Mouse (Mus musculus): Measurements from ENCODE around the gene Abca7.

Abca7 gene

DNA sequence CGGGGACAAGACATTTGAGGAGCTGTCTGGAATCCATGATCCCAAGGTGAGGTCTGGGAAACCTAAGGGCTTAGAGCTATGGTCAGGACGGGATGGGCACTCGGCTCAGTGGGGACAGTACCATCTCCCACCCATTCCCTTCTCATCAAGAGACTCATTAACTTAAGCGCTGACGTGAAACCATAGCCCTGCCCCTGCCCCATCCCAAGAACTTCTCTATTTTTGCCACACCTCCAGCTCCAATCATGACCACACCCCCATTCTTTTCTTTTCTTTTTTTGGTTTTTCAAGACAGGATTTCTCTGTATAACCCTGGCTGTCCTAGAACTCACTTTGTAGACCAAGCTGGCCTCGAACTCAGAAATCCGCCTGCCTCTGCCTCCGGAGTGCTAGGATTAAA is 21.6 kb upstream of the Abca7 start:
- DNase-seq (ENCODE audit: low spot score in 2 of 2), result no peak

DNA sequence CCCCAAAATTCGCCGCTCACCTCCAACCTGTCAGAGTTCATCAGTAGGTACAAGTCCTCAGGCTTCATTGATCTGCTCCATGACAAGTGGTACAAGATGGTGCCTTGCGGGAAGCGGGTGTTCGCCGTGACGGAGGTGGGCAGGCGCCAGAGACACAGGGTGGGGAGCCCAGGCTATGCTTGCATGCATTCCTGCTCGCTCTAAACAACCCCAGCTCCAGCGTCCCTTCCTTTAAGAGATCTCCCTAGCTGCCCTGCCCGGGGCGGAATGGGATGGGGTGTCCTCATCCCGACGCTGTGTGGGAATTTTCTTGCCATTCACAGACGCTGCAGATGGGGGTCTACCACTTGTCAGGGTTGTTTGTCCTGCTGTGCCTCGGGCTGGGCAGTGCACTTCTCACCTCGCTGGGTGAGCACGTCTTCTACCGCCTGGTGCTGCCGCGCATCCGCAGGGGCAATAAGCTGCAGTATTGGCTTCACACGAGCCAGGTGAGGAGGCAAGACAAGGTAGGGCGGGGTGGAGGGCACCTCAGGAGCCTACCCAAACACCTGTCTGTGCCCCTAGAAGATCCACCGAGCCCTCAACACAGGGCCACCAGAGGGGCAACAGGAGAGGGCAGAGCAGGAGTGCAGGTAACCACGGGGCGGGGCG is 20.1 kb upstream of the Abca7 start:
- no peak for DNase-seq (ENCODE audit: low spot score in 2 of 2)

DNA sequence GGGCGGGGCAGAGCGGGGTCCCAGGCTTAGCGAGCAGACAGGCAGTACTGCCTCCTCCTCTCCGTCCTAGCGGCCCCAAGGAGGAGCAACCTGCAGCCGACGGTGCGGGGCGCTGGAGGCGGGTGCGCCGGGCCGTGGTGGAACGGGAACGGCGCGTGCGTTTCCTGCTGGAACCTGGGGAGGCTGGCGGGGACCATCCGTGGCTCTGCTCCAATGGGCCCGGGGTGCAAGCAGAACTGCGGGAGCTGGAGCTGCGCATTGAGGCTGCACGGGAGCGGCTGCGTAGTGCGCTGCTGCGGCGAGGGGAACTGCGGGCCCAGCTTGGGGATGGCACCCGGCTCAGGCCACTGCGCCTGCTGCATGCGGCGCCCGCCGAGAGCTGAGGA is 19.6 kb upstream of the Abca7 start:
- DNase-seq (ENCODE audit: low spot score in 2 of 2), result no peak

DNA sequence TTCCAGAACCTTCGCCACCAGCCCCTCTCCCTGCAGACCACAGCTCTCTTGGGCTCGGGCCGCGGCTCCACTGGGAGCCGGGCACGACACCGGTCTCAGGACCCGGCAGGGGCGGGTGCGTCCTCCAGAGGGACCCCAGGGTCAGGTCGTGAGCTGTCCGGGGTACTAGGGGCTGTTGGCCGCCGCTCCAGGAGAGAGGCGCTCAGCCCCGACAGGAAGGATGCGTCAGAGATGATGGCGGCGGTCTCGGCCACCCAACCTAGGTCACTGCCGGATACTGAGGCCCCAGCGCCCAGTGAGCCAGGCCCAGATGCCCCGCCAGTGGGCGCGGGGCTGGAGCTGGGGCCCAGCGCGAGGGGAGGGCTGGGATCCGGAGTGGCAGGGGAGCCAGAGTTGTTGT is 19.0 kb upstream of the Abca7 start:
- no peak for DNase-seq (ENCODE audit: low spot score in 2 of 2)

DNA sequence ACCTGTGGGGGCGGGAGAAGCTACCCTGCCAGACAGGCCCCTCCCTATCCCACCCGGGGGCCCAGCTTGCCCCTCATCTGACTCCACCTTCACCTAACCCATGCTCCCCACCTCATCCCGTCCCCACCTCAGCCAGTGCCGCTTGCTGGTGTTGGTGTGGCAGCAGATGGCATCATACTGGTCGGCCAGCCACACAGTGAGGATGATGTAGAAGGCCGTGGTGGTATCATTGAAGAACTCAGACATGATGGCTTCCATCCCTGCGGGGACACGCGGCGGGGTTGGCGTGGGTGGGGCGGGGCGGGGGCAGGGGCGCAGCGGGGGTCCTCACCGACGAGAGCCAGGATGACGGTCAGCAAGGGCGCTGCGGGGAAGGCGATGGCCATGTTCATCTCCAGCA is 18.2 kb upstream of the Abca7 start:
- DNase-seq (ENCODE audit: low spot score in 2 of 2), result no peak

DNA sequence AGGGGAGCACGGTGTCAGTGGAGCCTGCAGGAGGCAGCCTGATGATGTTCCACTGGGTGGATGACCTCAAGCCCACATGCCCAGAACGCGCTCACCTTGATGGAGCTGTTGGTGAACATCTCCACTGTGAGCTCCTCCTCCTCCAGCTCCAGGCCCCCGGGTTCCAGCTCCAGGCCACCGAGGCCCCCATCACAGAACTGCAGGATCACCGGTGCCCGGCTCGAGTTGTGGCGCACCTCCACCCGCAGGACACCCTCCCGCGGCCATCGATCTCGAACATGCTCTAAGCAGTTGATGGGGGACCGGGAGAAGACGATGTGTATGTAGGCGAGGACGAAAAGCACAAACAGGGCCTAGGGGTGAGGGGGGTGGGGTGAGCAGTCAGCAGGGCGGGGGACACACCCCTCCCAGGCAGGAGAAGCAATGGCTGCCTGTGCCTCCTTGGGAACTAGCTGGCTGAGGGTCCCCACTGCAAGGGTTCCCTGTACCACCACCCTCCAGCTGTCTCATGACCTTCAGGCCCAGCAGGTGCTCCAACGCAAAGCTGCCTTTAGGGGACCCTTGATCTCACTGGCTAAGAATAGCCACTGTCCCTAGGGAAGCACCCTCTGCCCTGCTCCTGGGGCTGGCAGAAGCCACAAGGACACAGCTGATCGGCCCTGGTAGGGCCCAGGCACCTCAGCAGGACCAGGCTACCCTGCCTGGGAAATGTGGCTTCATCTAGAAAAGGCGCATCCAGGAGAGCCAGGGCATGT is 16.7 kb upstream of the Abca7 start:
- no peak for DNase-seq (ENCODE audit: low spot score in 2 of 2)

DNA sequence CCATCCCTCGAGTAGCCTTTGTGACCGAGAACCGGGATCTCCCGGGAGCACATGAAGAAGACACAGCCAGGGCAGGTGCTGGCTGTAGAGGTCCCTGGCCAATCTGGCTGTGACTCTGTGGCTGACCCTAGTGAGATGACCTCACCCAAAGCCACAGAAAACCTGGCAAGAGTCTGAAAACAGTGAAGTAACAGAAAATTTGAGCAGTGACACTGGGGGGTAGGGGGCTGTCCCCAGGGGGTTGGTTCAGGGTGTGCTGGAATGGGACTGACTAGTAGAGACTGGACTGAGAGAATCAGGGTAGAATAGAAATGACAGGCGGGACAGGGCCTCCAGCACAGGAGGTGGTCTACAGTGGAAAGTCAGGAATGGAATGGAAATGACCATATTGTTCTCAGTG is 13.1 kb upstream of the Abca7 start:
- no peak for DNase-seq (ENCODE audit: low spot score in 2 of 2)

DNA sequence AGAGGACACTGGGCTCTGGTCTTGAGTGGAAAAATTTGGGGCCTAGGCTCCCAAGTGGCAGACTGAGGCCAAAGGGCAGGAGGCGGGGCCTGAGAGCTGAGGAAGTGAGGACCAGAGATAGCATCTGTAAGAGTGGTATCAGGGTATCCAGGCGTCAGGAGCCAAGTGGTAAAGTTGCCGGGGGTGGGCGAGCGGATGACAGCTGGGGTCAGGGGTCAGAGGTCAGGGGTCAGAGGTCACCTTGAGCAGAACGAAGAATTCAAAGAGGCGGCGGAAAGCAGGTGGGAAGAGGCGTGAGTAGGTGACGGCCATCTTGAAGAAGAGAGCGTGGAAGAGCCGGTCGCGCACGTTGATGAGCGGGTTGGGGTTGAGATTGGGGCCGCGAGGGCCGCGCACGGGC is 12.6 kb upstream of the Abca7 start:
- peak; percentile 54 to 58 for DNase-seq (ENCODE audit: low spot score in 2 of 2)

DNA sequence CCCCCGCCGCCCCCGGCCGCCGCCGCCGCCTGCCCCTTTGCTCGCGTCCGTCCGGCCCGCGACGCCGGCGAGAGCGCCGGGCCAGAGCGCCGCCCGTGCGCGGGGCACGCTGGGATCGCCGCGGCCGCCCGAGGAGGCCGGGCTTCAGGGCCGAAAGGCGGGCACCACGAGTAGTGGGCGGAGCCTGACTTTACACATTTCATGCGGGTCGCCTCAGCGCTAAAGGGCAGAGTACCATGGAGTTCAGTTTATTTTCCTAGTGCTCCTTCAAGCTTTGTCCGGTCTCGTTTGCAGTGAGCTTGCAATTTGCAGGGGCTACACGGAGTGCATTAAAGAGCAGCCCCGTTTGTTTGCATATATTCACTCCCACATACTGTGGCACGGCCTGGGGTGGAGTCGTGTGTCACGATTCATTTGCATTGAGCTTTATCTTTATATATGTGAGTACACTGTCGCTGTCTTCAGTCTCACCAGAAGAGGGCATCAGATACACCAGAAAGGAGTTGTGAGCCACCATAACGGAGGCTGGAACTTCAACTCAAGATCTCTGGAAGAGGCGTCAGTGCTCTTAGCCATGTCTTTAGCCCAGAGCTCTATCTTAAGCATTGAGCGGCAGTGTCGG is 12.0 kb upstream of the Abca7 start, which contains the start of gene Tmem259:
TSS of gene Tmem259 (minus strand) at position 136 of the 622 bp plus-strand sequence.
- peak; percentile 67 to 76 for DNase-seq (ENCODE audit: low spot score in 2 of 2)

DNA sequence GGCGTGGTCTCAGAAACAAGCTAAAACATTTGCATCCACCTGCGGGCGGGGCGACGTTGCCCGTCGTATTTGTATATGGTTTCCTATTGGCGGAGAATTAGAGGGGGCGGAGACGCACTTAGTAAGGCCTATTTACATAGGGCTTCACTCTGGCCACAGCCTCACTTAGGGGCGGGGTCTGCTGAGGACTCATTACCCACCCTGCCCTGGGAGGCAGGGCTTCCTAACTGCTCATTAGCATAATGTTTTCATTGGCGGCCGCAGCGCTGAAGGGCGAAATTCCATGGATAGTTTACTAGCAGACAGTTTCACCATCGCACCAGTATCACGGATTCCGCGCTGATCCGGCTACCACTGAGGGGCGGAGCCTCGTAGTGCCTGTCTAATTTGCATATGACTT is 11.4 kb upstream of the Abca7 start:
- peak; percentile 89 to 92 for DNase-seq (ENCODE audit: low spot score in 2 of 2)

DNA sequence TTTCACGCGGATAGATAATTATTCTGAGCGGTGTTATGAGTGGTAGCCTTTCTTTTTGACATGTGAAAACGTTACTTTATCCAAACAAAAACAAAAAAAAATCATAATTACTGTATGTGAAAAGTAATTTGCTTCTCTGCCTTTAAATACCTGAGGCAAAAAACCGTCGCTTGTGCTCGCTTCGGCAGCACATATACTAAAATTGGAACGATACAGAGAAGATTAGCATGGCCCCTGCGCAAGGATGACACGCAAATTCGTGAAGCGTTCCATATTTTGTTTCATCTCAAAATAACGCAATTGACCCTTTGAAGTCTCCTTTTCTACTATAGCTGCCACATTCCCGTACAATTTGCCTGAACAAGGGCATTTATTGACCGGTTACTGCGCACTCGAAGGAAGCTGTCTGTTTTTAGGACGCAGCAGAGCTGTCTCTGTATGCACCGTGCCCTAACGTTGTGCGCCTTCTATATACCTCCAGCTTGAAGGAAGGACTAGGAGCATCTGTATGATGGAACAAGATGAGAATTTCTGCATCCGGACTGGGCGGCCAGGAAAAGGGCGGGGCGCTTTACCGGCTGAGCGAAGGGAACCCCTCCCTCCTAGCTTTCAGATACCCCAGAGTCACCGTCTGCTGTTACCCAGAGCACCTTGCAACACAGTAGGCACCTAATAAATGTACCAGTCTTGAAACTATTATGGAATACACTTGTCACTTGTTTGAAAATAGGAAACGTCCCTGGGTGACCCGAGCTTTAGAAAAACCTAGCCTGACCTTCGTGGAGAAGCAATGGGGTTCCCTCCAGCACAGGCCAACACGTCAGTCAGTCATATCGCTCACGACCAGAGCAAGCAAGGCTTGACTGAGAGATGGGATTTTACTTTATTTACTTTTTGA is 10.7 kb upstream of the Abca7 start:
- DNase-seq (ENCODE audit: low spot score in 2 of 2), result peak; percentile 46 to 50

DNA sequence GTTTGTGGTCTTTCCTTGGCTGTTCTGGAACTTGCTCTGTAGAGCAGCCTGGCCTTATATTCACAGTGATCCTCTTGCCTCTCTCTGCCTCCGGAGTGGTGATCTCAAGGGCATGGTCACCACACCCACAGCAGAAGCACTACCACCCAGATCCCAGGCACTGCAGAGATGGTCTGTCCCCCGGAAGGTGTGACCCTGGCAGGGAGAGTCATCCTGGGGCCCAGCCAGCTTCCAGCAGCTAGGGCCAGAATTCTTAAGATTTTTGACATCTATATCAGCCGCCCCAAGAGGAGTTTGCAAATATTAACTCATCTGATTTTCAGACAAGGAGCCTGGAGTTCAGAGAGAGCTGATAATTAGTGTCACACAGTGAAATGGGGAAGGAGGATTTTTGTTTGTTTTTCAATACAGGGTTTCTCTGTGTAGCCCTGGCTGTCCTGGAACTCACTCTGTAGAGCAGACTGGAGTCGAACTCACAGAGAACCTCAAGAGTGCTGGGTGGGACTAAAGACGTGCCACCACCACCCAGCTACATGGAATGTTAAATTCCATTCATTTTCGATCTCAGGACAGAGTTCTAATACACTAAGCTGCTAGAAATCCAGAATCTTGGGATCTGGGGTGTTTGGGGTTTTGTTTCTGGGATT is 9.9 kb upstream of the Abca7 start:
- DNase-seq (ENCODE audit: low spot score in 2 of 2), result no peak

DNA sequence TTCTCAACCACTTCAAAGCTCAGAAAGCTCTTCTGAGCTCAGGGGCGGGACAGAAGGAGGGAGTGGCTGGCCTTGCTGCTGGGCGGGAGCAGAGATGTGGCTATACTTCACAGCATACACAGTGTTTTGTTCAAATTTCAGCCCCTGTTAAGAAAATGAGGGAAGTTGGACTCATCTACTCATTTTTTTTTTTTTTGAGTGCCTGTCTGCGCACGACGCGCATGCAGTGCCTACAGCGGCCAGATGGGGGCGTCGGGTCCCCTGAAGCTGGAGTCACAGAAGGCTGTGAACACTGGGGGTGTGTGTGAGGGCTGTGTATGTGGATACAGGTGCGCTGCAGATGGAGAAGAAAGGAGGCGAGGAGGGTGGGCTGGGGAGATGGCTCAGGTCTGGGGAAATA is 9.3 kb upstream of the Abca7 start:
- DNase-seq (ENCODE audit: low spot score in 2 of 2), result peak; percentile 76 to 77

DNA sequence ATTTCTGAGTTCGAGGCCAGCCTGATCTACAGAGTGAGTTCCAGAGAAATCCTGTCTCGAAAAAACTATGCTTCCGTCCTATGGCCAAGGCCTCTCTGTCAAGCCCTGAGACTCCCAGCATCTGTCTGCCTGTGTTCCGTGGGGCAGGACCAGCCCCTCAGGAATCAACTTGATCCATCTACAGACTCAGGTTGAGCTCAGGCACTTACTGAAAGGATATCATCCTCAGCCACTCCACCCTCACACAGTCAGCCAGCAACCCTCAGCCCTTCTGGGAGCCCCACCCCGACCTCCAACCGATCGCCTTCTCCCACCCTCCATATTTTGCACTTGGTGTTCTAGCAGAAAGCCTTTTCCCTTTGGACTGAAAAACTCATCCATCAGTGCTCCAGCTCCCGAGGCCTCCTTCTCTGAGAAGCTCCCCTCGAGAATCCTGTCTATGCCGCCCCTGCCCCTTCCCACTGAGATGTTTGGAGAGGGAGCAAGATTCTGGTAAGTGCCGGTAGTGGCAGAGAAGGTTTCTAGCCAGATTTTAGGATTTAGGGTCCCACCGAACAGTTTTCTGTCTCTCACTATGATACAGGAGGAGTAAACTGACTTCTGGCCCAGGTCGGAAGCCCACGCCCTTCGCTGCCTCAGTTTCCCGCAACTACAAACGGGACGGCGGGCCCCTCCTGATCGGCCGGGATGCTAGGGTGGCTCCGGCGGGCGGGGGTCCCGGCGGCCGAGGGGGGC is 8.4 kb upstream of the Abca7 start:
- DNase-seq (ENCODE audit: low spot score in 2 of 2), result no peak

DNA sequence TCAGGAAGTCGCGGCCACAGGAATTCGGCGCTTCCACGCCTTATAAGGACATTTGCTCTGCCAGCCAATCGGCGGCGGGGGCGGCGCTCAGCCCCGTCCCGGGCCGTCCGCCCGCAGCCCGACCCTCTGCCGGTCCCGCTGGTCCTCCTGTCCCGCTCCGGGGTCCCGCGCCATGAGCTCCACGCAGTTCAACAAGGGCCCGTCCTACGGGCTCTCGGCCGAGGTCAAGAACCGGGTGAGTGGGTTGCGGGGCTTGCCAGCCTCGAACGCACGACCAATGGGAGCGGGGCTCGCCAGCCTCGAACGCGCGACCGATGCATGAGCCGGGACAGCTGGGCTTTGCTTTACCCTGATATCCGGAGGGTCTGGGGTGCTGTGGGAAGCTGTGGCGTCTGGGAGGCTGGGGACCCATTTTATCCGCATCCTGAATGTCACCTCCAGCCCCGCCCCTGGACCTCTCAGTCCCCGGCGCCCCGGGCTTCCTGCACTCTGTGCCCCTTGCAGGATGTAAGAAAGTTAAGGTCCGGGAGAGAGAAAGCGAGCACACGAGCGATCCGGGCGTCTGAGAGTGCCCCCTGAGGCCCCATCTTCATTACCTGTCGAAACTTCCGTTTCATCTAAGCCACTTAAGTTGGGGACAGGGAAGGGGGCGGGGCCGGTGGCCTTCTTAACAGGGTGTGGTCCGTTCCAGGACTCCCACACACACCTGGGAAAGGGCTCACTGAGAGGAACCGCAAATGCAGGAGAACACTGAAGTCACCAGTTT is 7.6 kb upstream of the Abca7 start, which contains the start of gene Cnn2:
TSS of gene Cnn2 (plus strand) at position 79 of the 766 bp plus-strand sequence.
- DNase-seq (ENCODE audit: low spot score in 2 of 2), result no peak

DNA sequence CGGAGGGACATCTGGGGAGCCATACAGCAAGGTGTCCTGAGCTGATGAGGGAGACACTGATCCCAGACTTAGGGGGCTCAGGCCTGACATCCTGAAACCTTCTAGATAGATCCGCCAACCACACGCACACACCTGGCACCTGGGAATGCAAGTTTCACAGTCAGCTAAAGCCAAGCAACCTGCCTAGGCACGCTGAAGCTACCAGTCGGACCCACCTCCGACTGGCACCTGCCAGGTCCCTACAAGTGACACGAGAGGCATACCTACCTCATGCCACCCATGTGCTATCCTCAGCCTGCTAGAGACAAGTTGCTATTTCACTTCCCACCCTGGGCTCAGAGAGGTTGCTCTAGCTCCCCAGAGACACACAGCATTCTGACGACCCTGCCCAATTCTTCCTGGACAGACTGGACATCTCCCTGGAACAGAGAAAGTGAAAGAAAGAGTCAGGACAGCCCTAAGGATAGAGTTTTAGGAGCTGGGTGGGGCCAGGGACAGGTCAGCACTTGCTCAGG is 7.0 kb upstream of the Abca7 start:
- no peak for DNase-seq (ENCODE audit: low spot score in 2 of 2)

DNA sequence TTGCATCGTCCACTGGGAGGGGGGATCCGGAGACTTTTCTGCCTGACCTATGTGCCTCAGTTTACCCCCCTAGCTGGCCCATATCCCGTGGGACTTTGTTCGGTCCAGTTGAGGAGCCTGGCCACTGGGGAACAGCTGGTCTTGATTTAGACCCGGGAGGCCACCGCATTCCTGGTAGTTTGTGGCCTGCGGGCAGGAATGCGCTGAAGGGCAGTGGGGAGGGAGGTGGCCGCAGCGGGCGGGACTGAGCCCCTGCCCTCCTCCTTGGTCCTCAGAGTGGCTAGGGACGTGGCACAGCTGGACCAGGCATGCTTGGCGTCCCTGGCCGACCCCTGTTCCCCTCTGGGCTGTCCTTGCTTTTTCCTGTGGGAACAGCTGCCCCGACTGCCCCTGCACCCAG is 6.4 kb upstream of the Abca7 start:
- DNase-seq (ENCODE audit: low spot score in 2 of 2), result no peak

DNA sequence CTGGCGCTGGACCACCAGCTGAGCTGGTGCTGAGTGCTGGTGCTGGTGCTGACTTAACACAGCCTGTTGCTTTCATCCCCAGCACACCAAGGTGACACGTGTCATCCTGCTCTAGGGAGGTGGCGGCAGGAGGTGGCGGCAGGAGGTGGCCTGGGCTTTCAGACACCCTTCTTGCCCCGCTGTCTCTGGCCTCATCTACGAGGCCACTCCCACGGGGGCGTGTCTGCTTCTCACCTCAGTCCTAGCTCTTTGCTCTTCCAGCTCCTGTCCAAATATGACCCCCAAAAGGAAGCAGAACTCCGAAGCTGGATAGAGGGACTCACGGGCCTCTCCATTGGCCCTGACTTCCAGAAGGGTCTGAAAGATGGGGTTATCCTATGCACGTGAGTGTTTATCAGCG is 5.2 kb upstream of the Abca7 start:
- DNase-seq (ENCODE audit: low spot score in 2 of 2), result no peak

DNA sequence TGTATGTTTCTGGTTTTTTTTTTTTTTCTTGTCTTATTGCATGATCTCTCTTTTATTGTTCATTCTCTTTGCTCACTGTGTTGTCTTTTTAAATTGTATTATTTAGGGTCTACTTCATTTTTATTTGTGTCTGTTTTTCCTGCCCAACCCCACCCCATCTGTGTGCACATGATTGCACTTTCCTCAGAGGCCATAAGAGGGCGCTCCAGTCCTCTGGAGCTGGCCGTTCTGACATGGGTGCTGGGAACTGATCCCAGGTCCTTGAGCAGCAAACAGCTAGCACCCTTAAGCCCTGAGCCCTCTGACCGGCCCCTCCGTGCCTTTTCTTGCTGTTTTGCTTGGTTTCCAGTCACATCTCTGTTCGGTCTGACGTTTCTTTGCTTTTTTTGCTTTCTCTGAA is 4.7 kb upstream of the Abca7 start:
- DNase-seq (ENCODE audit: low spot score in 2 of 2), result no peak
